Mouse (Mus musculus) myocyte (in vitro differentiated cells): ENCODE data around the gene Otud4.

Experiments used
- E2F4 ChIP-seq: IDR thresholded peaks from one replicate; pipeline ENCODE4 v1.6.1; 2011; ENCODE audit warnings: mild to moderate bottlenecking, control low read depth, moderate library complexity; ENCODE audit not compliant: insufficient read depth
- MYOD1 ChIP-seq, 3 experiments: IDR thresholded peaks; one replicate each; pipeline ENCODE4 v1.6.1; 2011; ENCODE audit warnings: control low read depth in 2 of 3, low read depth in 2 of 3, mild to moderate bottlenecking in 2 of 3, moderate library complexity in 1 of 3; ENCODE audit not compliant: insufficient read length in 2 of 3, control insufficient read depth in 1 of 3
- POLR2A ChIP-seq: IDR thresholded peaks from one replicate; pipeline ENCODE4 v1.6.1; 2011; ENCODE audit warnings: low read depth, mild to moderate bottlenecking, control low read depth, moderate library complexity; ENCODE audit not compliant: insufficient read length
- REST ChIP-seq: IDR thresholded peaks from one replicate; pipeline ENCODE4 v1.6.1; 2011; ENCODE audit warnings: mild to moderate bottlenecking, control low read depth, moderate library complexity; ENCODE audit not compliant: insufficient read depth, insufficient read length
- SRF ChIP-seq: IDR thresholded peaks from one replicate; pipeline ENCODE4 v1.6.1; 2011; ENCODE audit warnings: low read depth; ENCODE audit not compliant: control insufficient read depth, insufficient read length
- TCF12 ChIP-seq: IDR thresholded peaks from one replicate; pipeline ENCODE4 v1.6.1; 2011; ENCODE audit warnings: mild to moderate bottlenecking, control low read depth; ENCODE audit not compliant: poor library complexity, insufficient read depth, severe bottlenecking
- USF1 ChIP-seq: IDR thresholded peaks from one replicate; pipeline ENCODE4 v1.6.1; 2011; ENCODE audit warnings: low read depth, mild to moderate bottlenecking, control low read depth, moderate library complexity

DNA sequence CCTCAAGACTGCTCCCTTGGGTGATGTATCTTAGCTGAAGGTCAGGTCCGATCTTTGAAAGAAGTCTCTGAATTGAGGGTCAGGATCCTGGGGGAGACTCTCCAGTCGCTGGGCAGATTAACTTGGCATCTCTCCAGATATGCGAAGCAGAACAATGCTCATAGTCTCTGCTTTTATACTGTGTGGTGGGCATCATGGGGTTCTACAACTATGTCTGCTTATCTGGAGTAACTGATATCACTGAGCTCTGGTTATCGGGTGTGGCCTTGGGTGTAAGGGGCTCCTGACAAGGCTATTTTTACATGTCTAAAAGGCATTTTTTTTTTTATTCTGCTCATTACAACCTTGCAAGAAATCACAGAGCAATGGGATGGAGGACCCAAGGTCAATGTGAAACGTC, 13.2 kb upstream of the Otud4 start:
- no peak for TF ChIP-seq MYOD1 (IDR thresholded peaks at IDR 0.05; ENCODE audit: control insufficient read depth in 1 of 3, insufficient read length in 2 of 3, low read depth in 2 of 3)
- TF ChIP-seq SRF = no peak
- TF ChIP-seq POLR2A = no peak
- no peak for TF ChIP-seq TCF12
- TF ChIP-seq REST = no peak
- TF ChIP-seq E2F4 = no peak
- no peak for TF ChIP-seq USF1
